Mouse (Mus musculus) heart, embryonic 10.5 days (tissue): ENCODE results near the gene Fkbp10. TPM values are rescaled to one million over a fixed set of nuclear protein-coding genes. Genes with fewer than 3 reads are reported as not detected.
A peak's percentile ranks its signal among the peaks of the same experiment; 100 is the strongest.

Source experiments
- DNase-seq: peaks from one replicate; pipeline ENCODE4 v3.0.0-alpha.2; 2017; ENCODE audit warnings: low spot score
- H3K27ac ChIP-seq: fragments of 300-500 bp; sonication (generic); 2 replicates; pipeline ENCODE4 v1.5.1; 2016; ENCODE audit warnings: mild to moderate bottlenecking
- H3K27me3 ChIP-seq: fragments of 300-500 bp; sonication (generic); 2 replicates; pipeline ENCODE4 v1.6.1; 2016; ENCODE audit warnings: mild to moderate bottlenecking; ENCODE audit not compliant: poor library complexity, insufficient read depth, severe bottlenecking
- H3K36me3 ChIP-seq: fragments of 300-500 bp; sonication (generic); 2 replicates; pipeline ENCODE4 v1.6.1; 2016; ENCODE audit warnings: mild to moderate bottlenecking, moderate library complexity
- H3K4me1 ChIP-seq: fragments of 300-500 bp; sonication (generic); 2 replicates; pipeline ENCODE4 v1.6.1; 2016; ENCODE audit warnings: mild to moderate bottlenecking
- H3K4me3 ChIP-seq: fragments of 300-500 bp; sonication (generic); 2 replicates; pipeline ENCODE4 v1.5.1; 2016; ENCODE audit warnings: mild to moderate bottlenecking, moderate library complexity
- H3K9me3 ChIP-seq: fragments of 300-500 bp; sonication (generic); 2 replicates; pipeline ENCODE4 v1.6.1; 2016; ENCODE audit warnings: mild to moderate bottlenecking, moderate library complexity
- WGBS: fragments of 180-500 bp; shearing (Covaris S2); methylation state at CpG from one replicate; pipeline ENCODE4 v1.1.7; 2016; 5-methylcytosine and 5-hydroxymethylcytosine counted together
- polyA plus RNA-seq: library from polyadenylated mRNA; unstranded; fragments of >200 nt; fragmentation: Nextera tagmentation; extraction: Ambion mirVana; gene quantifications from 2 replicates; pipeline ENCODE4 v1.2.1, GENCODE M21; 2016

Fkbp10 gene
- polyA plus RNA-seq, 1 experiment from 2014 or later = 107 TPM

DNA sequence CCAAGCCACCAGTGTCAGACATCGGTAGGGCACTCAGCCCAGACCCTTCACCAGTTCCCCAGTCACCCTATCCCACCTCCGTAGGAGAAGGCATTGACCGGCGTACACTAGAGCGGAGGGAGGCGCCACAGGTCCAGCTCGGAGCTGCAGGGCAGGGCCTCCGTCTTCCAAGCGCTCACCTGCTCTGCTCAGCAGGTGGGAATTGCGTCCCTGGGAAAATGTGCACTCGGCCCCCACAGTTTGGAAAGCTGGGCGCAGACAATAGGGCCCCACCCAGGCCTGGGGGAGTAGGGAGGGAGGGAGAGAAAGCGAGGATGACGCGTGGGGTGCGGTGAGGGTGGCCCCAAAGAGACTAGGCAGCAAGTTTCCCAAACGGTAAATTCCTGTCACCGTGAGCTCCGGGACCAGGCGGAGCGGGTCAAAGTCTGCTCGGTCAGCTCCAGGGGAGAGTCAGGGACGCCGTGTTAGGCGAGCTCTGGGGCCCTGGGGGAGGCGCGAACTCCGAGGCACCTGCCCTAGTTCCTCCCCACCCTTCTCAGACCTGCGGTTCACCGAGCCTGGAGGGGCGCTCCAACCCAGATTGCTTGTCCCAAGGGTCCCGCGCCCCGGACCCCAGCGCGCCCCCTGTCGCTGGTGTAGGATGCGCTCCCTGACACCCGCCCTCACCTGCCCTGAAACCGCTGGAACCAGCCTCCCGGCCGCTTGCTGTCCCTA, 18.5 kb upstream of the Fkbp10 start:
- no peak for DNase-seq
- Histone ChIP-seq H3K9me3 (no peaks in the 10 kb centered on the region), H3K4me3 (peak overlapping the region; percentile 87), H3K27ac (peak overlapping the region; percentile 92), H3K27me3 (no peaks in the 10 kb centered on the region), H3K4me1 (peaks cover 91% of the 10 kb centered on the region), H3K36me3 (peaks cover 16% of the 10 kb centered on the region)
- WGBS = 2% methylated on average over 42 of the region's 42 CpGs

DNA sequence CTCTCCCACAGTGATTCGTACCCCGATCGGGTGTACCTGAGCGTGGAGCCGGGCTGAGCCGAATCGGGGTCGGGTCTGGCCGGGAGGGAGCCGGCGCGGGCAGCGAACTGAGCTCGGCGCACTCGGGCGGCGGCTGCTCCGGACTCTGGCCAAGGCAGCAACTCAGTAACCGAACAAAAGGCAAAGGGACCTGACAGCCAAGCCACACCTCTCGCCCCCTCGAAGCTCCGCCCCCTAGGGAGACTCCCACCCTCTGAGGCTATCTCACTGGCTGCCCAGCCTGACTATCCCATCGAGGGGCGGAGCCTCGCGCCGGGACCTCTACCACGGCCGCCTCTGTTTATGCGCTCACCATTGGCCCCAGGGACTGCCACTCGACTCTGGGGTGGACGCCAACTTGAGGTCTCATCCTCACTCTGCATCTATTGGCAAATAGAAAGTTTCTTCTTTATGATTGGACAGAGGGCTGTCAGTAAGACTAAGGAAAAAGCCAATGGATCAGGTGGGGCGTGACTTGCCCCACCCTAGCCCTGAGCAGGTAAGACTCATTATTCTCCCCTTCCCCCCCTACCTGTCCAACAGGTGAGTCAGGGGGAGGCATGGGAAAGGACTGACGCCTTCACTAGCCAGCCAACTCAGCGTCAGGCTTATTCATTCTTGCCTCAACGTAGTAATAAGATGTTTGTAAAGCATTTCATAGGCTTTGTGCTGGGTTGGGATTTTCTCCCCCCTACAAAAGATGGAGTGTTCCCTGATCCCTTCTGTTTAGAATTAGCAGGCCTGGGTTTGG, 17.7 kb upstream of the Fkbp10 start, which contains the start of gene Jup:
Jup (minus strand) TSS at position 164 of the 790 bp plus-strand sequence.
- peak; percentile 100 for DNase-seq
- 1% methylated on average over 37 of the region's 37 CpGs for WGBS
- Histone ChIP-seq H3K36me3 (peaks cover 11% of the 10 kb centered on the region; the same call in 1 of the 2 replicates), H3K27ac (peak within 1 kb of the TSS; percentile 92), H3K4me3 (peak within 1 kb of the TSS; percentile 87), H3K27me3 (no peaks in the 10 kb centered on the region), H3K4me1 (peaks cover 91% of the 10 kb centered on the region), H3K9me3 (no peaks in the 10 kb centered on the region)

DNA sequence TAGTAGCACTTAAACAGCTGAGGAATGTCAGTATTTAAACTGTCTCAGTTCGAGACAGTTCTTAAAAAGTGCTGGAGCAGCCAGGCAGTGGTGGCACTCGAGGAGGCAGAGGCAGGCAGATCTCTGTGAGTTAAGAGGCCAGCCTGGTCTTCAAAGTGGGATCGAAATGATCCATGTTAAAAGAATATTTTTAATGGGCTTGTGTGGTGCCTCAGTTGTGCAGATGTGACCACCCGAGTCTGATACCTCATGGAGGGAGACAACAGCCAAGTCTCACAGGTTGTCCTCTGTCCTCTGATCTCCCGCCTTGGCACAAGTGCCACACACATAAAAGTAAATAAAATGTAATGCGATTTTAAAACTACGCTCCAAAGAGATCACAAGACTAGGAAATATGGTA, 17.0 kb upstream of the Fkbp10 start:
- DNase-seq = no peak
- Histone ChIP-seq H3K27me3 (no peaks in the 10 kb centered on the region), H3K9me3 (no peaks in the 10 kb centered on the region), H3K4me1 (peaks cover 91% of the 10 kb centered on the region), H3K36me3 (peaks cover 6% of the 10 kb centered on the region; the same call in 1 of the 2 replicates), H3K4me3 (peak overlapping the region; percentile 87; the same call in 1 of the 2 replicates), H3K27ac (no peak overlapping the region)
- WGBS = 88% methylated on average over 7 of the region's 7 CpGs

DNA sequence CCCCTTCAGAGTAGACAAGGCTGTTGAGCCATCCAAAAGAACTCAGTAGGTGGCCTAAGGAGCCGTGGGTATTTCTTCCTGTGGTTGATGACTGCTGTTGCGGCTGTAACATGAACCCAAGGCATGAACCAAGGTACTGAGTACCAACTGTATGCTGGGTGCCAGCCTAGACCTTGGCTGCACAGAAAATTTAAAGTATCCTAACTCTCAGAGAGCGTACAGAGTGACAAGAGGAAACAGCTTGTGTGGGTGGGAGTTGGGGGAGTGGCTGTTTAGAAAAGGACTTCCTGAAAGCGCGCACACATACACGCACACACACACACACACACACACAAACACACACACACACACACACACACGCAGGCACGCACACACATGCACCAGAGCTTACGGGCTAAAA, 16.2 kb upstream of the Fkbp10 start:
- Histone ChIP-seq H3K27ac (no peak overlapping the region), H3K4me3 (no peak overlapping the region), H3K36me3 (no peaks in the 10 kb centered on the region), H3K9me3 (no peaks in the 10 kb centered on the region), H3K4me1 (peaks cover 91% of the 10 kb centered on the region), H3K27me3 (no peaks in the 10 kb centered on the region)
- WGBS = 75% methylated on average over 9 of the region's 9 CpGs
- DNase-seq = no peak

DNA sequence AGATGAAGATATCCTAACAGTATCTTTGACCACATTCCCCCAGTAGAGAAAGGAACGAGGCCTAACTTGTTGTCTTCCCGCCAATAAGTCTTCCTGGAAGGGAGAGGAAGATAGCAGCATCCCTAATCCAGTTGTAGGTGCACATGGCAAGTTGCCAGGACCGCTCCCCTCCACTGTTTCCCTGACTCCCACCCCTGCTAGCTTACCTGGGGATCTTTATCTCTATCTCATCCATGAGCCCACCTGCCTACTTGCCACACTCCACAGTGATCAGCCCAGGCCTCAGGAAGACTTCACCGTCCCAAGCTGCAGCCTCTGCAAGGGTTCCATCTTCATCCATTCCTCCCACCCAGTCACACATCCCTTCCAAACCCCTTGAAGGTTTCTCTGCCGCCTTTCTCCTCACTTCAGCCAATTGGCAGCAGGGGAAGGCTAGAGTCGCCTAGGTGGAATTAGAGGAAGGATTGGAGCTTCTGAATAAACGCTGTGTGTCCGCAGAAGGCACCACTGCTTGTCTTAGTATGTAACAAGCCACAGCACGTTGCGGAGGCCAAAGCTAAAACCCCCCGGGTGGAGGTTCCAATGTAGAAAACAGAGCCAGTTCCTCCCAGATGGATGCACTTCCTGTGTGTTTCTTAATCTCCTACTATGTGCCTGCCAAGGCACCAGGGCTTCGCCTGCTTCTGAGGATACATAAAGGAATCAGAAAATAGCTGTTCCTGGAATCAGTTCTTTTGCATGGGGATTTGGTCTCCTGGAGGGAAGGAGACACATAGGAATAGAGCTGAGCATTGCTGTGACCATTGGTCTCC, 15.6 kb upstream of the Fkbp10 start:
- no peaks in the 10 kb centered on the region for H3K27me3 ChIP-seq
- H3K36me3 ChIP-seq = no peaks in the 10 kb centered on the region
- WGBS = 77% methylated on average over 12 of the region's 12 CpGs
- peaks cover 90% of the 10 kb centered on the region for H3K4me1 ChIP-seq
- no peaks in the 10 kb centered on the region for H3K9me3 ChIP-seq
- peak overlapping the region; percentile 88 for H3K27ac ChIP-seq
- no peak for DNase-seq
- H3K4me3 ChIP-seq = no peak overlapping the region

DNA sequence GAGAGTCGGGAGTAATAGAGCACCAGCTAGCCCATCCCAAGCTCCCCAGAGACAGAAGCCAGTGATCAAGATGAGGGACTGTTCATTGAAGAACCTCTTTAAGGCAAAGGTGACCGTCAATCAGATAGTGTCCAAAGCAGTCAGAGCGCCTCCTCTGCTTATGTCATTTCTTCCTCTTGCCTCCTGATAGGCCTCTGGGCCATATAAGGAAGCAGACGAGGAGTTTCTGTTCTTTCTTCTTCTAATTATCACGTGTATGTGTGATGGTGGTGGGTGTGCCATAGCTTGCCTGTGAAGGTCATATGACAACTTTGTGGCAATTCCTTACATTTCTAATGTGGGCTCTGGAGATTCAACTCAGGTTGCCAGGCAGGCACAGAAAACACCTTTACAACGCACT, 14.7 kb upstream of the Fkbp10 start:
- H3K27me3 ChIP-seq = no peaks in the 10 kb centered on the region

DNA sequence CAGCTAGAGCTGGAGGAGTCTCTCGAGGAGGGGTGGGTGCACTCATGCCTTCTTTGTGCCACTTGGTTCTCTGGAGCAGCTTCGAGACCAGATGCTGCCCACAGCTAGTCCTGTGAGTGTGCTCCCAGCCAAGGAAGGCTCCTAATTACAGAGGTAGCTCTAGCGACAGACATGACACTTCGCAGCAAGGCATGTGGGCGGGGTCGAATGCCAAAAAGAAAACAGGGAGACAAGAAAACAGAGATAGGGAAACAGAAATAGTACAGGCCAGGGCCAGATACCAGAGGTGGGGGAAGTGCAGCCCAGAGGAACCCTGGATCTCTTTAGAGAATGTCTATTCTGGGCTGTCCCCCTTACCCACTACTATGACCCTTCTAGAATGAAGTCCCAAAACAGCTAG, 13.3 kb upstream of the Fkbp10 start:
- peak; percentile 92 for DNase-seq
- Histone ChIP-seq H3K4me1 (peaks cover 77% of the 10 kb centered on the region), H3K4me3 (peak overlapping the region; percentile 42), H3K27me3 (no peaks in the 10 kb centered on the region), H3K9me3 (no peaks in the 10 kb centered on the region), H3K27ac (peak overlapping the region; percentile 88), H3K36me3 (peaks cover 3% of the 10 kb centered on the region; the same call in 1 of the 2 replicates)
- 4% methylated on average over 6 of the region's 6 CpGs for WGBS

More for the DNA sequence above, 14.7 kb upstream of the Fkbp10 start:
- 46% methylated on average over 6 of the region's 6 CpGs for WGBS
- H3K27ac ChIP-seq = peak overlapping the region; percentile 88
- H3K9me3 ChIP-seq = no peaks in the 10 kb centered on the region
- peaks cover 84% of the 10 kb centered on the region for H3K4me1 ChIP-seq
- H3K4me3 ChIP-seq = no peak overlapping the region
- DNase-seq = no peak
- no peaks in the 10 kb centered on the region for H3K36me3 ChIP-seq

DNA sequence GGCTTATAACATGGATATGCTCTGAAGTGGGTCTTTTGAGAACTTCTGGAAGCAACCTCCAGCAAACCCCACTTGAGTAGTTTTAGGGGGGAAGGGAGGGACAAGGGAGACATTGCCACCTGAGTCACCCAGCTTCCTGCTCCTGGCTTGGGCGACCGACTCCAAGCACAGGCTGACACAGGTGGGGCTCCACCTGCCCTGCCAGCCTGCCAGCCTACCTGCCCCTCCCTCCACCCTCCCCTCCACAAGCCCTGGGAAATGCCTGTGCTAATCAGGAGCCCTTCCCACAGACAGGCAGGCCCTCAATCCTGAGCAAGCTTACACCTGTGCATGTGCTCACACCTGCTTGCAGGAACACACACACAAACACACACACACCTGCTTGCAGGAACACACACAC, 12.8 kb upstream of the Fkbp10 start:
- whole genome bisulfite sequencing = 40% methylated on average over 2 of the region's 2 CpGs
- Histone ChIP-seq H3K4me1 (peaks cover 74% of the 10 kb centered on the region), H3K9me3 (no peaks in the 10 kb centered on the region), H3K27ac (peak overlapping the region; percentile 88), H3K27me3 (no peaks in the 10 kb centered on the region), H3K36me3 (peaks cover 5% of the 10 kb centered on the region; the same call in 1 of the 2 replicates), H3K4me3 (peak overlapping the region; percentile 42)
- no peak for DNase-seq

DNA sequence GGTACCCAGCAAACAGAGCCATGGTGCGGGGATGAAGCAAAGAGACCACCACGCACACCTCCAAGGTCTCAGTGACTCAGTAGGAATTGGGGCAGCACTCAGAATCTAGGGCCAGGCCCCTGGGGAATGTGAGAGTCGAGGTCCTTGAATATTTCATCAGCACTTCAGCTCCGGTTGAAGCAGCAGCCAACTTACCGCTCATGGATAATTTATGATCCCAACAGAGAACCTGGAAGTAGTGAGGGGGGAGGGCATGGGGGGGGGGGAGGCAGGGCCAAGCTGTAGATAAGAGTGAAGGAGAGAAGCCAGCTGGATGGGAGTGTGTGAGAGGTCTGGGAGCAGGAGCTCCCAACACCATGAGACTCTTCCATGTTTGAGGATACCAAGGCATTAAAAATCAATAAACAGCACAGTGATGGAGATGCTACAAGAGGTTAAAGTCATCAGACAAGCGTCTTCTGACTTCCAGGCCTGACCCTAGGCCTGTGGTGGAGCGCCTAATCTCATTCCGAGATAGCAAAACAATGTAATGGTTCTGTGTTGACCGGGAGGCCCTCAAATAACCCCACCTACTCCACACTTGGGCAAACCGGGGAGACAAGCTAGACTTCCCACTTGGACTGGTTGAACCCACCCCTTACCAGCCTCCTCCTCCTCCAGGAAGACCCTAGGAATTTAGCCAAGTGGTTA, 11.9 kb upstream of the Fkbp10 start:
- peaks cover 13% of the 10 kb centered on the region for H3K36me3 ChIP-seq
- H3K27me3 ChIP-seq = no peaks in the 10 kb centered on the region
- peaks cover 70% of the 10 kb centered on the region for H3K4me1 ChIP-seq
- WGBS = 20% methylated on average over 10 of the region's 10 CpGs
- no peak for DNase-seq
- peak overlapping the region; percentile 88 for H3K27ac ChIP-seq
- no peaks in the 10 kb centered on the region for H3K9me3 ChIP-seq
- H3K4me3 ChIP-seq = peak overlapping the region; percentile 16; the same call in 1 of the 2 replicates

DNA sequence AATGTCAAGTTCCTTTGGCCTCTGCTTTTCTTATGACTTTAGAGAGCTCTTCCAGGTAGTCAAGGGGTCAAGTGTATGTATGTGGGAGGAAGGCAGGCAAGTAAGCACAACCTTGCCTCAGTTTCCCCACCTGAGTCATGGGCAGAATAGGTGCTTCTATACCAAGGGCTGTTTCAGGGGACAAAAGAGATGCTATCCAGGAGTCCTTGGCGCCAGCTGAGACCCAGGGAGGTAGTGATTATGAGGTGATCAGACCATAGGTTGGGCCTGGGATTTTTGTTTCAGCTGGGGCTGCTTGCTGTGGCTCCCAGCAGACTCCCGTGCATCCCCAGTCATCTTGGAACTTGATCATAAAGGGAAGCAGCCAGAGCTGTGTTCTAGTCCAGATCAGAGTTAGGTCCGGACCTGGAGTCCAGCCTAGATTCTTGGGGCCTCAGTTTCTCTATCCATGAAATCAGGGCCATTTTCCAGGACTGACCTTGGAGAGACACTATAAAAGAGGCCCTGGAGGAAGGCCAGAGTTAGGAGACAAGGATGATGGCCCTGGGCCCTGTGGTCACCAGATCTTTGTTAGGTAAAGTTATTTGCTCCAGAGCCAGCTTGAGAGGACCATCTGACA, 10.9 kb upstream of the Fkbp10 start:
- 90% methylated on average over 3 of the region's 3 CpGs for WGBS
- H3K27me3 ChIP-seq = no peaks in the 10 kb centered on the region
- peak overlapping the region; percentile 88; the same call in 1 of the 2 replicates for H3K27ac ChIP-seq
- H3K4me3 ChIP-seq = no peak overlapping the region
- no peak for DNase-seq
- peaks cover 71% of the 10 kb centered on the region for H3K4me1 ChIP-seq
- no peaks in the 10 kb centered on the region for H3K9me3 ChIP-seq
- H3K36me3 ChIP-seq = peaks cover 23% of the 10 kb centered on the region

DNA sequence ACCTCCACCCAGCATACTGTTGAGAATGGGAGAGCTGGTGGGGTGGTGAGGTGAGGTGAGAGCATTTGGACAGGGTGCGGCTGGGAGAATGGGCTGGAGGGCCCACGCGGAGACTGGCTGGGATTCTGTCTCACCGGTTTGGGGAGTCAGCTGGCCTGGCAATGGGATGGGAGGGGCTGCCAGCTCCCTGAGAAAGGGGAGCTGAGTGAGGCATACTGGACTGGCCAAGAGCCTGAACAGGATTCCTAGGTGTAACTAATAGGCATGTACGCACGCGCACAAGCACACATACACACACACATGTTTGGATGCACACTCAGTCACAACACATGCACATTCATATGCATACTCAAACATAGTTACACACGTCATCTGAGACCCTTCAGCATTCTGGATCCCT, 9.2 kb upstream of the Fkbp10 start:
- 84% methylated on average over 8 of the region's 8 CpGs for WGBS
- DNase-seq = no peak
- H3K36me3 ChIP-seq = peaks cover 38% of the 10 kb centered on the region
- H3K4me3 ChIP-seq = no peak overlapping the region
- H3K4me1 ChIP-seq = peaks cover 62% of the 10 kb centered on the region
- no peaks in the 10 kb centered on the region for H3K27me3 ChIP-seq
- H3K27ac ChIP-seq = no peak overlapping the region
- no peaks in the 10 kb centered on the region for H3K9me3 ChIP-seq
